Mouse (Mus musculus) spleen, postnatal 14 days (tissue): ENCODE measurements around the gene Pdrg1.

ENCODE experiments used
- DNase-seq, 2 experiments: peaks; one replicate each; pipeline ENCODE4 v3.0.0; 2021 to 2022; ENCODE audit warnings: low spot score in 2 of 2

Pdrg1 gene

DNA sequence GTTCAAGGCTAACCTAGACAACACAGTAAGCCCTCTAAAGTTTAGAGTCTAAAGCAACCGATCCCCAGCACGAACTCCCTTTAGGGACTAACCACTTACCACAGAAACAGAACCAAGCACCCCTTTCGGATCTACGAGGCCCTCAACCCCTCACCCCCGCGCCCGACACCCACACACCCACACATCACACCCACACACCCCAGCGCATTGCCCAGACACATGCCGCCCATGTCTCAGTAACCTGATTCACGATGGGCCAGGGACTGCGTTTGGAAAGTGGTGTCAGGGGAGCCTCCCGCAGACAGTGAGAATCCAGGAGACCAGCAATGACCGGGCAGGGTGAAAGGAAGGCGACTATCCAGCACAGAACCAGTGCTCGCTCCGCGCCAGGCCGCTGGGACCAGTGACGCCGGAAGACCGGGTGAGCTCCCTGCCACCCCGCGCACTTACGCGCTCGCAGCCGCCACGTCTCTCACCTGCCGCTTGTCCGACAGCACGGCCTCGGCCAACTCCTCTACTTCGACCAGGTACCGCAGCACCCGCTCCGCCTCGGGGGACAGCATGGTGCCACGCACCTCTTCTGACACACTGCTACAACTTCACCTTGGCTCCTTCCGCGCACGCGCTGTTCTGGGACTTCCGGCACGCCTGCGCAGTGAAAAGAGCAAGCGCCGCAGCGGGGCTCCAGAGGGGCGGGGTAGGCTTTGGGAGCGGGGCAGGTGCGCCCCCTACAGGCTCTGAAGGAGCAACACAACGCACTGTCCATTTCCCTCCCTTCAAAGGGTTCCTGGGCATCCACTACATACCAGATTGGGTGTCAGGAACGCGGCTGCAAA lies at the start of gene Pdrg1:
Gene Pdrg1 (minus strand): TSS at position 670 of the 836 bp plus-strand sequence.
- DNase-seq, result peak; percentile 85 to 88

DNA sequence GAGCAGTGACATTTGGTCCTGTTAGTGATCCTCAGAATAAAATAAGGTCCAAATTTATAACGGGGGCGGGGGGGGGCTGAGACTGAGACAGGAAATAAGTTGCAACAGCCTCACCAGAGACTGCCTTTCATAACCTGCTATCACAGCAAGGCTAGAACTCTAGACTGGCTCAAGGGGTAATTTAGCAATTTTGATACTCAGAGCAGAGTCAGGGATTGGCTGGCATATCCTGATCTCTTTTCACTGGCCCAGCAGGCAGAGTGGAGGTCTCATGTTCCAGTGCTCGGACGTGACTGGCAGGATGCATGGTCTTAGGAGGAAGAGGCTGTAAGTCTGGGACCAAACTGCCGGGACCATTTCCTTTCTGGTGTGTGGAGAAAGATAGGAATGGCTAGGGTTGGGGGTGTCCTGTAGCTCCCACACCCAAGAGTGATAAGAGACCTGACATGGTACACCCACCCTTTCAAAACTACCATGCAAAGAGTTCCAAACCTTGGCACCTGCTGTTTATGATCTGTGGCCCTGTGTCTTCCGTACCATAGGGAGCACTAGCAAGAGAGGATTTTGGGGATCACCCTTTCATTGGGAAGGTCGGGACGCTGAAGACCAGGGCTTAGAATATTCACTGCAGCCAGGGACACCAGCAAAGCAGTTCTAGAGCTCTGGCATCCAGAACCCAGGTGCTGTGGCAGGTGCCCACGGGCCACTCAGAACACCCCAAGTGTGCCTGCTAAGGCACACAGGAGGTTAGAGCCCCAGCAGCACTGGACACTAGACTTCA lies 49.2 kb upstream of the Pdrg1 start:
- no peak for DNase-seq

DNA sequence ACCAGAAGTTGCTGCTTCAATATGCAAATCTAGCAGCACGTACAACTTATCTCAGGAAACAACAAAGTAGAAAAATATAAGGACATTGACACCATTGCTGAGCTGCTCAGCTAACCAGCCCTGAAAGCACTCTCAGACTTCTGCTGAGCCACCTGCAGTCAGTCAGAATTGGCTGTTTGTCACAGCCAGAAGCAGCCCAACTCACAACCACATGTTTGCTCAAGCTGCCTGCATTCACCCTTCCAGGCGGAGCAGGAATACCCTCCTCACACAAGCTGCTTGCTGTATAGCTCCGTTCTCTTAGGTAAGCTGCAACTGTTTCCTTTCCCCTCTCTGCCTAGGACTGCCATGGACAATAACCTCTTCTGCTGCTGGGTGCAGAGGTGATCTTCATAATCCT lies 48.2 kb upstream of the Pdrg1 start:
- DNase-seq, result no peak

- DNase-seq, result no peak
Observed at GRCm38 (mm10) chr2:153060216-153060615, 45.0 kb upstream of the Pdrg1 start.

DNA sequence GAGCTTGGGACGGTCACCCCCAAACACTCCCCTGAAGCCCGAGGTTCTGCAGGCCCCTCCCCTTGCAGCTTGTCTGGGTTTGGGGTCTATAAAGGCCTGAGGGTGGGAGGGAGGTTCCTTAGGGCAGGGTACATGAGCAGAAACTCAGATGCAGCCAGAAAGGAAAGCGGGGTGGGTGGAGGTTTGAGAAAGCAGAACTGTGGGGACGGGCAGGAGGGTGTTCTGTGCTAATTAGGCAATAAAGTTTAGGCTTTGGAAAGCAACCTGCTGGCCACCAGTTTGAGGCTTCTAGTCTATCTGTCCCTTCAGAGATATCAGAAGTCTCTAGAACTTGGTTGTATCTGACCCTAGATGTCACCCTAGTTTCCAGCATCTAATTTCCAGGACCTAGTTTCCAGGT lies 43.1 kb upstream of the Pdrg1 start:
- DNase-seq, result no peak

GRCm38 (mm10) chr2:153055270-153055920 lies 40.2 kb upstream of the Pdrg1 start:
- no peak for DNase-seq

- DNase-seq, result no peak
Observed at GRCm38 (mm10) chr2:153053896-153054295, 38.7 kb upstream of the Pdrg1 start.

DNA sequence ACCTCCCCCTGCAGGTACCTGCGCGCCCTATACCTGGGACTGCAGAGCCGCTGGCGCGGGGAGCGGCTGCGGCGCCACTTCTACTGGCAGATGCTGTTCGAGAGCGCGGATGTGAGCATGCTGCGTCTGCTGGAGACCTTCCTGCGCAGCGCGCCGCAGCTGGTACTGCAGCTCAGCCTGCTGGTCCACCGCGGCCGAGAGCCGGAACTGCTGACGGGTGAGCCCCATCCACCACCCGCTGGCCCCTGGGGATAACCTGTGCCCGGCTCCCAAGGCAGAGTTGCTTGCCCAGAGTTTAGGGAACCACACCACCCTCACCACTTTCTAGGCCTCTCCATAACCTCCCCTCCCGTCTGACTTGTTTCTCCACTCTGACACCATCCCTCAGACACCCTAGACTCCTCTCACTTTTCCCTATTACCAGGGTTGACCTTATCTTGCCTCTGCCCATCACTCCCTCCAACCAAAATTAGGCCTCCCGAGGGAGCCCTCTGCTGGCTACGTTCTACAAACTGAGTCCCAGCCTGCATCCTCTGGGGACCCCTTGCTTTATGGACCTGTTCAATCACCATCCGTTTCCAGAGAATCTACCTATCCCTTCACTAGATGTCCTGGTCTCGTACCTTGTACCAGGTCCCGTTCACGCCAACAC lies 37.6 kb upstream of the Pdrg1 start:
- no peak for DNase-seq

DNA sequence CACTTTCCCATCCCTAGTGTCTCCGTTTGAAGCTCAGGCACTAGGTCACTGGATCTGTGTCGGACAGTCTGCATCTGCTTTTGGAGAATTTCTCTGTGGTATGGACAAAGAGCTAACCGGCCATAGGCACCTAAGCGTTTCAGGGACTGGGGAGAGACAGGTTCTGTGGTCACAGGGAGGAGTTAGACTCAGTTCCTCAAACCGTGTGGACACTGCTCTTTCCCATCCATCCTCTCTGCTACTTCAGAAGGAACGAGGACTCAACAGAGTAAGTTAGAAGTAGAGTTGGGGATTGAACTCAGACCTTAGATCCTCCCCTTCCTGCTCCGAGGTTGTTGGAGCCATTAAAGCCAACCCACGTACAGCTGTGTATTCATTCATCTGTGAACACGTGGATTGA lies 36.3 kb upstream of the Pdrg1 start:
- no peak for DNase-seq

GRCm38 (mm10) chr2:153051095-153051494 lies 35.9 kb upstream of the Pdrg1 start:
- no peak for DNase-seq

DNA sequence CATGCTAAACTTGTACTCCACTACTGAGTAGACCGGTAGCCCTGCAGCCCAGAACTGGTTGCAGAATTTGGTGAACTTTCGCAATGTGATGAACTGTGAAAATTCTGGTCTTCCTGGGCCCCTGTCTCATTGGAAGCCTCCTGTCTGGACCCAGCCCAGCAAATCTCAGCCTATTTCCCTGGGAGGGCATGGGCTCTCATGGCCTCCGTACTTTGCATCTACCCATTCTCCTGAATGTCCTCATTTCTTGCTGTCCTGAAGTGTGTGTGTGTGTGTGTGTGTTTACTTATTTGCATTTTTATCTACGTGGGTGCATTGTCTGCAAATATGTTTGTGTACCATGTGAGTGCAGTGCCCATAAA lies 34.8 kb upstream of the Pdrg1 start:
- no peak for DNase-seq

GRCm38 (mm10) chr2:153049288-153049996 lies 34.2 kb upstream of the Pdrg1 start:
- DNase-seq, result no peak

- DNase-seq, result peak in 1 of 2 experiments; percentile 41
Observed at GRCm38 (mm10) chr2:153047828-153048465, 32.7 kb upstream of the Pdrg1 start.

GRCm38 (mm10) chr2:153045884-153046299 lies 30.7 kb upstream of the Pdrg1 start:
- no peak for DNase-seq

DNA sequence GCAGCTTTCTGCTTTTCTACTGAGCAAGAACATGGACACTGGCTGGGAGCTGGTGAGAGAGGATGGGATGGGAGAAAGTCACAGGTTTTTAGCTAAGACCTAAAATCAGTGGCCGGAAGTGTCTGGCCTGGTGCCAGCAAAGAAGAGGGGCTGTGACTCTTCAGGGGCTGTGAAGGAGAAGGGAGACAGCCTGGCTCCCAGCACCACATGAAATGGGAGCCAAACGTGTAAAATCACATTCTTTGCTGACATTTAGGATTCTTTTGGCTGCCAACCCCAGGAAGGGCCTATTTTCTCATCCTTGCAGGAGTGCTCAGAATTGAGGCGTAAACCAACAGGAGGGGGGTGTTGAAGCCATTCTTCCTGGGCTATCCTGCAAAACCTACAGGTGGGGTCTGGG lies 28.7 kb upstream of the Pdrg1 start:
- DNase-seq, result no peak

DNA sequence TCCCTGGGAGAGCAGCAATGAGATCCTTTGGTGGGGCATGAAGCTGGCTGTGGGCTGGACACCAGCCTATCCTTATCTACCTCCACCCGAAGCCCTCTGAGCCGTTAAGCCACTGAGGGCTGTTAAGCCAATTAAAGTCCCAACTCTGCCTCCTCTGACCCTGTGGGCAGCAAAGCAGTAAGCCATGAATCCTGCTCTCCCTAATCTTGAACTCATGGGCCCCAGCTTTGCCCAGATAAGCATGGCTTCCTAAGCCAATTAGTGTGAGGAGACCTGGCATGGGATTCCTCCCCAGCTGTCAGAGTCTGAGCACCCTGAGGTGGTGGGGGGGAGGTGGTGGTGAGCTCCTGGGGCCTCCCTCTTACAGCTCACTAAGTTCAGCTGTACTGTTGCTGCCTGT lies 21.5 kb upstream of the Pdrg1 start:
- DNase-seq, result no peak

GRCm38 (mm10) chr2:153033545-153034230 lies 18.5 kb upstream of the Pdrg1 start:
- no peak for DNase-seq

GRCm38 (mm10) chr2:153032973-153033372 lies 17.7 kb upstream of the Pdrg1 start:
- no peak for DNase-seq

DNA sequence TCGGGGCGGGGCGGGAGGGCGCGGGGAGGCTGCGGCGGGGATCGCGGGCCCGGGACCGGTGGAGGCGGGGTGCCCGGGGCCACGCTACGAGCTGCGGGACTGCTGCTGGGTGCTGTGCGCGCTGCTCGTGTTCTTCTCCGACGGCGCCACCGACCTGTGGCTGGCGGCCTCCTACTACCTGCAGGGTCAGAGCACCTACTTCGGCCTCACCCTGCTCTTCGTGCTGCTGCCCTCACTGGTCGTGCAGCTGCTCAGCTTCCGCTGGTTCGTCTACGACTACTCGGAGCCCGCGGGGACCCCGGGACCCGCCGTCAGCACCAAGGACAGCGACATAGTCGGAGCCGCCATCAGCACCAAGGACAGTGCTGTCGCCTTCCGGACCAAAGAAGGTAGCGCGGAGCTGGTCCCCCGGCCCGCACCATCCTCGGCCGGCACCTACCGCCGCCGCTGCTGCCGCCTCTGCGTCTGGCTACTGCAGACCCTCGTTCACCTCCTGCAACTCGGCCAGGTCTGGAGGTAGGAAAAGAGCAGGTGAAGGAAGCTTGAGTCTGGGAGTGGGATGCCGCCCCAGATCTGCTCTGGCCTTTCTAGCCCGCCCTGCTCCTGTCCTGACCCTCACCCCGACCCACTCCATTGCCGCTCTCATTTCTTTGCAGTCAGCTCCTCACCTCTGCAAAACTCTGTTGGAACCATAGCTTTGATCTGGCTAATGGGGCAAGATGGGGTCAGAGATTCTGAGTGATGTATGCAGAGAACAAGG lies 17.0 kb upstream of the Pdrg1 start:
- peak; percentile 63 to 79 for DNase-seq
